In genomic region chr1:167230930-167231611, GRCm38 (mm10) we compare ENCODE assay signal across 8 mouse cellular contexts. TPM values are rescaled to one million over a fixed set of nuclear protein-coding genes. Genes with fewer than 3 reads are reported as not detected.
DNase-seq lines count a peak whose midpoint lies in the region; ATAC-seq and TF ChIP-seq lines count a peak whose summit lies in the region.

No protein-coding gene starts in this region.

- WGBS in liver, embryonic 14.5 days (ENCODE audit: insufficient replicate concordance): 76% methylated on average over 17 of the region's 17 CpGs
- WGBS in kidney, adult 2 months: 83% methylated on average over 17 of the region's 17 CpGs

- H3K27me3 ChIP-seq in MEL (ENCODE audit: control insufficient read depth in 1 of 2, insufficient read depth in 2 of 2, low read length in 2 of 2): no peaks in the 10 kb centered on the region
- no peaks in the 10 kb centered on the region for H3K27me3 ChIP-seq in liver, embryonic 14.5 days (ENCODE audit: control insufficient read depth, insufficient read depth, low read length)
- H3K27me3 ChIP-seq in kidney, adult 2 months (replicated peaks; ENCODE audit: control insufficient read depth, insufficient read depth, low read length): no peaks in the 10 kb centered on the region

- no peak for TF ChIP-seq EP300 in MEL (IDR thresholded peaks at IDR 0.05; ENCODE audit: low read depth in 1 of 2, low read length in 2 of 2)
- no peak for TF ChIP-seq EP300 in liver, embryonic 14.5 days (IDR thresholded peaks at IDR 0.05; ENCODE audit: low read depth)

- ATAC-seq in liver, embryonic 14.5 days (ENCODE audit: insufficient read depth): 0 out of 2 replicates have a peak, but pooled peaks have one; percentile 44

- DNase-seq in left cerebral cortex, adult 2 months (ENCODE audit: extremely low spot score in 1 of 2, low spot score in 2 of 2): no peak
- no peak for DNase-seq in left cerebral cortex, adult 11 months (ENCODE audit: low spot score)
- peak; percentile 56 for DNase-seq in MEL (ENCODE audit: low read depth, low spot score)
- DNase-seq in adrenal gland, postnatal 25 days: peak; percentile 30
- DNase-seq in liver, embryonic 14.5 days (ENCODE audit: low read depth in 3 of 3, low spot score in 3 of 3): peak in 1 of 3 experiments; percentile 11
- DNase-seq in frontal cortex, postnatal 10 days (ENCODE audit: low spot score in 2 of 2): no peak
- no peak for DNase-seq in urinary bladder, postnatal 25 days (ENCODE audit: low spot score)
- no peak for DNase-seq in kidney, adult 2 months

- H3K4me1 ChIP-seq in MEL (ENCODE audit: control insufficient read depth in 1 of 2, insufficient read depth in 2 of 2, low read length in 2 of 2): no peaks in the 10 kb centered on the region
- H3K4me1 ChIP-seq in liver, embryonic 14.5 days (replicated peaks; ENCODE audit: control insufficient read depth in 2 of 2, insufficient read depth in 2 of 2, low read length in 1 of 2): no peaks in the 10 kb centered on the region
- H3K4me1 ChIP-seq in kidney, adult 2 months (ENCODE audit: control insufficient read depth, insufficient read depth, low read length): no peaks in the 10 kb centered on the region

- H3K36me3 ChIP-seq in MEL (ENCODE audit: control insufficient read depth in 1 of 2, insufficient read depth in 2 of 2, low read length in 2 of 2): peaks cover 0 to 20% of the 10 kb centered on the region in 2 experiments; a peak in 2 of 4 replicates
- peaks cover 3% of the 10 kb centered on the region for H3K36me3 ChIP-seq in liver, embryonic 14.5 days (replicated peaks; ENCODE audit: control insufficient read depth, insufficient read depth, low read depth)
- H3K36me3 ChIP-seq in kidney, adult 2 months (ENCODE audit: control insufficient read depth, insufficient read depth, low read length): no peaks in the 10 kb centered on the region

- no peaks in the 10 kb centered on the region for H3K79me2 ChIP-seq in MEL (ENCODE audit: control insufficient read depth, insufficient read depth, low read length, poor library complexity)

- no peak for TF ChIP-seq POLR2A in MEL (IDR thresholded peaks at IDR 0.05; ENCODE audit: control insufficient read depth in 1 of 2, insufficient read depth in 1 of 2, low read depth in 1 of 2, low read length in 2 of 2, poor library complexity in 1 of 2)
- TF ChIP-seq POLR2A in kidney, adult 2 months (IDR thresholded peaks at IDR 0.05; ENCODE audit: low read depth, low read length): no peak

- no peaks in the 10 kb centered on the region for H3K9me3 ChIP-seq in MEL (replicated peaks; ENCODE audit: insufficient read depth, low read length)
- no peaks in the 10 kb centered on the region for H3K9me3 ChIP-seq in liver, embryonic 14.5 days (ENCODE audit: control insufficient read depth, low read length)

- H3K9ac ChIP-seq in MEL (ENCODE audit: control insufficient read depth, low read depth, low read length, poor library complexity, severe bottlenecking): no peak overlapping the region
- H3K9ac ChIP-seq in liver, embryonic 14.5 days (replicated peaks): no peak overlapping the region

- TF ChIP-seq CTCF in left cerebral cortex, adult 2 months (IDR thresholded peaks at IDR 0.05): peak; percentile 14; the same call in 1 of the 2 replicates
- TF ChIP-seq CTCF in MEL (IDR thresholded peaks at IDR 0.05 in 2 of 3, conservative IDR thresholded peaks at IDR 0.05 in 1 of 3; ENCODE audit: control insufficient read depth in 1 of 3, insufficient read depth in 1 of 3, low read depth in 2 of 3, low read length in 3 of 3, poor library complexity in 1 of 3, severe bottlenecking in 1 of 3): no peak; a peak in 1 of 6 replicates
- TF ChIP-seq CTCF in liver, embryonic 14.5 days (IDR thresholded peaks at IDR 0.05; ENCODE audit: low read depth): peak; percentile 28
- no peak for TF ChIP-seq CTCF in kidney, adult 2 months (conservative IDR thresholded peaks at IDR 0.05; ENCODE audit: insufficient read depth, insufficient read length, low read depth, low read length)

- intact Hi-C loops in left cerebral cortex, adult 2 months (cut with DNase I): no loop called here

- H3K4me3 ChIP-seq in left cerebral cortex, adult 2 months: no peak overlapping the region
- no peak overlapping the region for H3K4me3 ChIP-seq in MEL (ENCODE audit: control insufficient read depth in 1 of 2, insufficient read depth in 1 of 2, low read depth in 2 of 2, low read length in 2 of 2)
- H3K4me3 ChIP-seq in liver, embryonic 14.5 days (ENCODE audit: insufficient read depth in 1 of 2, low read depth in 2 of 2, low read length in 2 of 2): no peak overlapping the region
- no peak overlapping the region for H3K4me3 ChIP-seq in kidney, adult 2 months (ENCODE audit: insufficient read depth, low read depth, low read length)

- H3K27ac ChIP-seq in left cerebral cortex, adult 2 months: no peak overlapping the region
- no peak overlapping the region for H3K27ac ChIP-seq in MEL (ENCODE audit: control insufficient read depth, low read depth, low read length)
- H3K27ac ChIP-seq in liver, embryonic 14.5 days: no peak overlapping the region
- no peak overlapping the region for H3K27ac ChIP-seq in kidney, adult 2 months (ENCODE audit: insufficient read depth, low read depth, low read length)

- H3K4me2 ChIP-seq in liver, embryonic 14.5 days (ENCODE audit: low read depth): no peak overlapping the region

- no peak for TF ChIP-seq RAD21 in MEL (IDR thresholded peaks at IDR 0.05; ENCODE audit: low read depth, low read length)

TF ChIP-seq in MEL, 35 proteins besides CTCF, POLR2A, EP300 and RAD21:
- TF ChIP-seq ZMIZ1 (IDR thresholded peaks at IDR 0.05; ENCODE audit: low read depth, low read length) (no peak), MAX (IDR thresholded peaks at IDR 0.05; ENCODE audit: low read length) (no peak), POLR2AphosphoS2 (IDR thresholded peaks at IDR 0.05; ENCODE audit: low read length) (no peak), MYB (IDR thresholded peaks at IDR 0.05; ENCODE audit: low read depth, low read length) (no peak), HCFC1 (IDR thresholded peaks at IDR 0.05; ENCODE audit: low read depth, low read length) (no peak), TCF12 (IDR thresholded peaks at IDR 0.05; ENCODE audit: low read depth, low read length) (no peak), RCOR1 (IDR thresholded peaks at IDR 0.05; ENCODE audit: low read depth, low read length) (no peak), MYC (IDR thresholded peaks at IDR 0.05; ENCODE audit: low read depth, low read length) (no peak), MAZ (IDR thresholded peaks at IDR 0.05; ENCODE audit: low read depth, low read length) (no peak), SMC3 (IDR thresholded peaks at IDR 0.05; ENCODE audit: low read depth, low read length) (no peak), USF2 (IDR thresholded peaks at IDR 0.05; ENCODE audit: borderline replicate concordance in 1 of 2, insufficient read depth in 1 of 2, low read depth in 1 of 2, low read length in 2 of 2) (no peak), ZKSCAN1 (IDR thresholded peaks at IDR 0.05; ENCODE audit: low read depth, low read length) (no peak), MEF2A (IDR thresholded peaks at IDR 0.05; ENCODE audit: extremely low read depth, insufficient replicate concordance, low read depth, low read length, poor library complexity, severe bottlenecking) (no peak), TBP (IDR thresholded peaks at IDR 0.05; ENCODE audit: low read depth, low read length) (no peak), GATA1 (IDR thresholded peaks at IDR 0.05; ENCODE audit: low read depth, low read length) (no peak), ELF1 (IDR thresholded peaks at IDR 0.05; ENCODE audit: low read depth, low read length) (no peak)

RNA-seq across cellular contexts. Expression of gene Uck2, which starts 54.0 kb away (rescaled TPM):
- 10 to 100 TPM; 30.9 to 42.1 TPM for total RNA-seq in left cerebral cortex, adult 2 months (2021)
- total RNA-seq in MEL (2012; rRNA removed): 191 and 213 TPM in 2 replicates
- polyA plus RNA-seq in MEL (2012; ENCODE audit: insufficient read depth in 1 of 2, insufficient read length in 2 of 2, low read depth in 1 of 2, low replicate concordance in 2 of 2, missing spikeins in 1 of 2): 100 to 1,000 TPM; 290 to 643 TPM
- 47.5 and 53.1 TPM in 2 replicates for total RNA-seq in adrenal gland, postnatal 25 days (2021)
- 15.3 and 17.6 TPM in 2 replicates for polyA plus RNA-seq in liver, embryonic 14.5 days (2012; rRNA removed)
- 42.6 and 43.4 TPM in 2 replicates for polyA plus RNA-seq in liver, embryonic 14.5 days (2014; fragmentation: Nextera tagmentation; extraction: Ambion mirVana)
- 12.8 and 17.5 TPM in 2 replicates for polyA plus RNA-seq in kidney, adult 2 months (2012; rRNA removed)

Comparison
In these comparisons a context has a peak if more than half of its experiments do, and no peak if none do; other contexts are left out.
1. DNase-seq: peak in MEL (single experiment) and adrenal gland, postnatal 25 days (single experiment); none in left cerebral cortex, adult 2 months (0 of 2), left cerebral cortex, adult 11 months (single experiment), frontal cortex, postnatal 10 days (0 of 2), urinary bladder, postnatal 25 days (single experiment) and kidney, adult 2 months (single experiment).
2. CTCF ChIP-seq: peak in left cerebral cortex, adult 2 months (single experiment) and liver, embryonic 14.5 days (single experiment); none in MEL (0 of 3) and kidney, adult 2 months (single experiment).